Mouse (Mus musculus) midbrain, embryonic 10.5 days (tissue): Measurements from ENCODE around the gene Slc26a3. TPM values are rescaled to one million over a fixed set of nuclear protein-coding genes. Genes with fewer than 3 reads are reported as not detected.

ENCODE experiments used
- DNase-seq: peaks from one replicate; pipeline ENCODE4 v3.0.0-alpha.2; 2017; ENCODE audit warnings: low spot score
- H3K27ac ChIP-seq: fragments of 300-500 bp; sonication (generic); replicated peaks from 2 replicates; pipeline ENCODE4 v1.5.1; 2016; ENCODE audit warnings: mild to moderate bottlenecking
- H3K27me3 ChIP-seq: fragments of 300-500 bp; sonication (generic); 2 replicates; pipeline ENCODE4 v1.6.1; 2016; ENCODE audit warnings: low read depth, mild to moderate bottlenecking; ENCODE audit not compliant: poor library complexity, severe bottlenecking
- H3K36me3 ChIP-seq: fragments of 300-500 bp; sonication (generic); 2 replicates; pipeline ENCODE4 v1.6.1; 2016; ENCODE audit warnings: mild to moderate bottlenecking, moderate library complexity
- H3K4me1 ChIP-seq: fragments of 300-500 bp; sonication (generic); 2 replicates; pipeline ENCODE4 v1.6.1; 2016
- H3K4me3 ChIP-seq: fragments of 300-500 bp; sonication (generic); 2 replicates; pipeline ENCODE4 v1.5.1; 2016; ENCODE audit warnings: mild to moderate bottlenecking, moderate library complexity
- H3K9me3 ChIP-seq: fragments of 300-500 bp; sonication (generic); replicated peaks from 2 replicates; pipeline ENCODE4 v1.6.1; 2016; ENCODE audit warnings: mild to moderate bottlenecking
- WGBS: fragments of 180-500 bp; shearing (Covaris S2); methylation state at CpG from one replicate; pipeline ENCODE4 v1.1.7; 2016; 5-methylcytosine and 5-hydroxymethylcytosine counted together
- polyA plus RNA-seq: library from polyadenylated mRNA; unstranded; fragments of >200 nt; fragmentation: Nextera tagmentation; extraction: Ambion mirVana; gene quantifications from 2 replicates; pipeline ENCODE4 v1.2.1, GENCODE M21; 2016

Slc26a3 gene
- polyA plus RNA-seq, 1 experiment from 2014 or later, result 0.06 TPM

DNA sequence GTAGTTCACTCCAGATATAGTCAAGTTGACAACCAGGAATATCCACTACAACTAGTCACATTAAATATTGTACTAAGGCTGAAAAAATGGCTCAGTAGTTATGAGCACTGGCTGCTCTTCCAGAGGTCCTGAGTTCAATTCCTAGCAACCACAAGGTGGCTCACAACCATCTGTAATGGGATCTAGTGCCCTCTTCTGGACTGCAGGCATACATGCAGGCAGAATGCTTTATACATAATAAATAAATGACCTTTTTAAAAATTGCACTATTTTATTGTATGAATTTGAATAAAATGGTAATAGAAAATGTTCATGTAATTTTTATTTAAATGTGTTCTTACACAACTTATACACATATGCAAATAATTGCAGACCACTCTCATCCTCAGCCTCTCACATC lies 112.5 kb downstream of the Slc26a3 start:
- DNase-seq, result no peak
- H3K9me3 ChIP-seq, result no peaks in the 10 kb centered on the region
- H3K36me3 ChIP-seq, result no peaks in the 10 kb centered on the region
- H3K27me3 ChIP-seq, result no peaks in the 10 kb centered on the region
- no peak overlapping the region for H3K4me3 ChIP-seq
- no peak overlapping the region for H3K27ac ChIP-seq
- peaks cover 17% of the 10 kb centered on the region for H3K4me1 ChIP-seq

DNA sequence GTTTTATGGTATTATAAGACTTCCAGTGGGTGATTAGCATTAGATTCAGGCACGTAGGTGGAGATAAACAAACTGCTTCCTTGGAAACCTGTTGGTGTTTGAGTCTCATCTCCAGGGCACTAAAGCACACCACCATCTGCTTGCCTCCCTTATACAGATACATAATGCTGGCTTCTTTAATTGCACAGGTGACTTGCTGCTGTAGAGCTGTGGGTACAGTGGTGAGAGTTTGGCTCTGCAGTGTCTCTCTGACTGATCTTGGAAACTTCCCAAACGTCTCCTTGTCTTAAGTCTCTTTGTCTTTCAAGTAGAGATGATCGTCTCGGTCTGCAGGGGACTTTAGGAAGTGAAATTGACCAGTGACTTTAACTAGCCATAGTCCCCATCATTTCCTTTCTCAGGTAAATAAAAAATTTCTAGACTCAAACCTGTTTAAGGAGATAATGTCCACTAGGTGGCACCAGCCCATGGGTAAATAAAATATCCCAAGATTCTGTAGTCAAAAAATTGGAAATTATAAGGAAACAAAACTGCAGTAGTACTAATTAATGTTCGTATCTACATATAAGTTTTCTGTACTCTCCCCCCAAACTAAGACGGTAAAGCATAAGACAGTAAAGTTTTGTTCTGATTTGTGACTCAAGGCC lies 117.2 kb downstream of the Slc26a3 start:
- Histone ChIP-seq H3K9me3 (no peaks in the 10 kb centered on the region), H3K4me3 (no peak overlapping the region), H3K27me3 (no peaks in the 10 kb centered on the region), H3K27ac (no peak overlapping the region), H3K36me3 (no peaks in the 10 kb centered on the region), H3K4me1 (no peaks in the 10 kb centered on the region)
- 44% methylated on average over 6 of the region's 6 CpGs for WGBS
- no peak for DNase-seq

DNA sequence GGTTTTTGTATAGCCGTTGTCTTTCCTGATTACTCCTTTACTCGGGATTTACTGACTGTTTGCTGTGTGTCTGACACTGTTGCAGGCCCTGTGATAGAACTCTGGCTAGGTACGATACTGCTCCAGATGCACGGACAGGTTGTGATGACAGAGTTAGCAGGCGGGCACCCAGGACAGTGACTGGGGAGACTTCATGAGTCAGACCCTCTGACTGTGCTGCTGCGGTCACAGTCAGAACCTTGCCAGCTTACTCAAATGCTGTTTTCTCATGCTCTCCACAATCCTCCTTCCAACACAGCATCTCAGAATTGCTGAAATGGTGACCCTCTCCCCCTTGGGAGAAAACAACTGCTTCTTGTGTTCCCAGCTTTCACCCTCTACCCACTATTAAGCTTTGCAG lies 117.8 kb downstream of the Slc26a3 start:
- Histone ChIP-seq H3K4me1 (no peaks in the 10 kb centered on the region), H3K4me3 (no peak overlapping the region), H3K9me3 (no peaks in the 10 kb centered on the region), H3K27me3 (no peaks in the 10 kb centered on the region), H3K27ac (no peak overlapping the region), H3K36me3 (no peaks in the 10 kb centered on the region)
- no peak for DNase-seq
- WGBS, result 83% methylated on average over 6 of the region's 6 CpGs

DNA sequence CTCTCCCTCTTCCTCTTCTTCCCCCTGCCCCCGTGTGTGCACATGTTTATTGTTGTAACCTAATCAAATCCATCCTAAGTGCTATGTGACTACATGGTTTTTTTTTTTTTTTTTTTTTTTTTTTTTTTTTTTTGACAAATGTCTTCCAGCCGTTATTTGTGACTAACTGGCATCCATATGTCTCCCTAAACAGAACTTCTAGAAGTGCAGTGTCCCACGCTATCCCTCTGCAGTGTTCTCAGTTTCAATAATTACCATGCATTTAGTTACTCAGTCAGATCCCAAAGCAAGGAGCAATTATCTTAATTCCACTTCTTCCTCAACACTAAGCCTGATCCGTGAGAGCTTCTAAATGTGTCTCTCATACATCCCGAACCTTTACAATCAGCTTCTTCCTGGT lies 120.5 kb downstream of the Slc26a3 start:
- H3K9me3 ChIP-seq, result no peaks in the 10 kb centered on the region
- no peak for DNase-seq
- WGBS, result 71% methylated on average over 4 of the region's 5 CpGs
- H3K4me1 ChIP-seq, result no peaks in the 10 kb centered on the region
- no peak overlapping the region for H3K27ac ChIP-seq
- no peaks in the 10 kb centered on the region for H3K27me3 ChIP-seq
- no peaks in the 10 kb centered on the region for H3K36me3 ChIP-seq
- H3K4me3 ChIP-seq, result no peak overlapping the region

DNA sequence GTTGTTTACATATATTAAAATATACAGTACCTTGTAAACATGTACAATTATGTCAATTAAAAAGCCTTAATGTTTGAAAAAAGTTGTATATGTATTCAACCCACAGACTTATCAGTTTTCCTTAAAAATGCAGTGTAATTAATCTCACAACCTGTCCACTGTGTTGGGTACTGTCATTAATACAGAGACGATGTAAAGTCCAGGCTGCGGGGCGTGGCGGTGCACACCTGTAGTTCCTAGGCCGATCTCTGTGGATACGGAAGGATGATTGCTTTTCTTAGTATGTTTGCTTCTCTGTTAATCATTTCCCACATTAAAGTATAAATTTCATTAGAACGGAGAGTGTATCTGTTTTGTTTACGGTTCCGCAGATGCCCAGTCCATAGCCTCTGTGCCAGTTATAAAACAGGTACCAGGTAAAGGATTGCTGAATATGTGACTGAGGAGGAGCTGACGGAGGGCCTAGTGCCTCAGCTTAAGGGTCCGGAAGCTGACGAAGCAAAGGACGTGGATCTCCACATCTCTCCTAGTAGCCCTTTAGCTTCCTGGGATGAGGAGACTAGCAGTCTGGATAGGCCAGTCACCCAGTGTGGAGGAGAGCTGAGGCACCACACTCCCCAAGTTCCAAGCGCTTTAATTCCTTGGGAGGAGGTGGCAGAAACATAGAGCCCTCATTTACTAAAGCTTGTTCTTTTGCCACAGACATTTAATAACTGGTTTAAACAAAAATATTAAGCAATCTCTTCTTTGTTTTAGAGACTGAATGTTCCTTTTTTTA lies 122.2 kb downstream of the Slc26a3 start:
- DNase-seq, result no peak
- Histone ChIP-seq H3K36me3 (no peaks in the 10 kb centered on the region), H3K27ac (no peak overlapping the region), H3K4me3 (no peak overlapping the region), H3K27me3 (no peaks in the 10 kb centered on the region), H3K9me3 (no peaks in the 10 kb centered on the region), H3K4me1 (no peaks in the 10 kb centered on the region)
- WGBS, result 92% methylated on average over 14 of the region's 14 CpGs

DNA sequence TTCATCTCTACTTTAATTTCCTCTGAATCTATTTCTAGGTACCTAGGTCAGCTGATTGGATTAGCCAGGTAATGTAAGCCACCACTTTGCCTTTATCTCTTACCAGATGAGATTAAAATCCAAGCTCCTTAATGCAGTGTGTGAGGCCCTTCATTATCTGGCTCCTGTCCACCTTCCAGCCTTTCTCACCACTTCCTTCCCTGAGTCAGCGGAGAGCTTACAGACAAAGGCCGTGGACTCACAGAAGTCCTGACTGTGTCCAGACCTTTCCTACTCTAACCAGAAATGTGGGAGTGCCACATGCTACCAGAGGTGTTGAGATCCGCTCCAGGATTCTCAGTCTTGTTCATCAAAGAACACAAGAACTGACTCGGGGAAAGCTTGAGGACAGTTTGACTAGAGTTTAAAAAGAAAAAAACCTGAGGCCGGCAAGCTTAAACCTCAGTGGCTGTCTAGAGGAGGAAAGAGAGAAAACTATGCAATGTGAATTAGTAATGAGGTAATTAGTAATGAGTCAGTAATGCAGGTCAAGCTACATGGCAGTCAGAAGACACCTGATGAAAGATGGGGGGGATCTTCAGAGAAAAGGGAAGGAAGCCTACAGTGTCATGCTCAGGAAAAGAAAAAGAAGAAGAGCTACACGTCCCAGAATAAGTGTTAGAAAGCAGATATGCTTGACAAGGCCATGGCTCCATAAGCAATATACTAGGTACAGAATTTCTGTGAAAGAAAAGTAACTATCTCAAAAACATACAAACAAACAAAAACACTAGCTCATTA lies 123.2 kb downstream of the Slc26a3 start:
- 85% methylated on average over 6 of the region's 6 CpGs for WGBS
- no peak overlapping the region for H3K4me3 ChIP-seq
- H3K9me3 ChIP-seq, result no peaks in the 10 kb centered on the region
- H3K4me1 ChIP-seq, result no peaks in the 10 kb centered on the region
- DNase-seq, result no peak
- no peaks in the 10 kb centered on the region for H3K27me3 ChIP-seq
- H3K36me3 ChIP-seq, result no peaks in the 10 kb centered on the region
- no peak overlapping the region for H3K27ac ChIP-seq

DNA sequence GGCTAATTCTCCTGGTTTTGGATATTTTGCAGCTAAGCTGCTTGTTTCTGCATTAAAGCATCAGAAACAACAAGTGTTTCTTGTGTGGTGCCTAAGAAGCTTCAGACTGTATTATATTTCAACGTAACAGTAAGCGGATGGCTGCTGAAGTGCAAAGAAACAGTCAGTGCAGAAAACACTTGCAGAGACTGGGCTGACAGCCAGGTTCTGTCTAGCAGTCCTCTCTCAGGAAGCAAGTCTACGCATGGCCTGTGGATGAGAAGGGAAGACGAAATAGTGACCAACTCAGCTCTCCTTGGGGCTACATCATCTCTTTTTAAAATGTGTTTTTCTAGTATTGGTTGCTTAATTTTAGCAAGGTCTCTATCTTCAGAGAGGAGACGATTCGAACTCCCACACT lies 129.4 kb downstream of the Slc26a3 start:
- Histone ChIP-seq H3K27ac (no peak overlapping the region), H3K4me3 (no peak overlapping the region), H3K36me3 (no peaks in the 10 kb centered on the region), H3K9me3 (no peaks in the 10 kb centered on the region; the same call in 1 of the 2 replicates), H3K27me3 (no peaks in the 10 kb centered on the region), H3K4me1 (no peaks in the 10 kb centered on the region)
- 89% methylated on average over 6 of the region's 6 CpGs for WGBS
- DNase-seq, result no peak

DNA sequence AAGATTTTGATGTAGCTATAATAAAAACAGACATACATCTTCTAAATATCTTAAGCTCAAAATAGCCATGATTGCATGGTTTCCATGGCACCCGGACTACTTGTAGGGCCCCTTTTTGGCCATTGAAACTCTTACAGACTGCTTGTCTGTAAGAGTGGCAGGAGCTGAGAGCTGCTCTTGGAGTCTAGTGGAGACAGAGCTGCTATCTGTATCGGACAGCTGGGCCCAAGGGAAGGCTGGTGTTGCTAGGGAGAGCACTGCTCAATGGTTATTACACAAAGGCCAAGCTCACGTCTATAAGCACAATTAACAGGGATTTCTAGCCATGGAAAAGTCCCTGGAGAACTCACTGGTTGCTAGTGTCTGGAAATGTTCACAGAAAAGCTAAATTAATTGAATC lies 130.7 kb downstream of the Slc26a3 start:
- 83% methylated on average over 3 of the region's 3 CpGs for WGBS
- no peak for DNase-seq
- no peaks in the 10 kb centered on the region for H3K36me3 ChIP-seq
- H3K4me1 ChIP-seq, result no peaks in the 10 kb centered on the region
- no peaks in the 10 kb centered on the region for H3K27me3 ChIP-seq
- no peak overlapping the region for H3K27ac ChIP-seq
- no peaks in the 10 kb centered on the region; the same call in 1 of the 2 replicates for H3K9me3 ChIP-seq
- H3K4me3 ChIP-seq, result no peak overlapping the region

Other genes starting within 250 kb of the Slc26a3 start
- gene Gm6993, start 150.1 kb upstream of the Slc26a3 start, polyA plus RNA-seq, result not detected in 2 replicates
- 17.8 and 20.8 TPM in 2 replicates for gene Lamb1, start 125.6 kb upstream of the Slc26a3 start, polyA plus RNA-seq
- 136 and 137 TPM in 2 replicates for gene Dld, start 39.4 kb upstream of the Slc26a3 start, polyA plus RNA-seq
- gene Cbll1, start 108.7 kb downstream of the Slc26a3 start, polyA plus RNA-seq, result 17.5 and 20.1 TPM in 2 replicates
- gene Slc26a4, start 169.1 kb downstream of the Slc26a3 start, polyA plus RNA-seq, result not detected in 2 replicates
- 24.4 and 25.0 TPM in 2 replicates for gene Bcap29, start 243.8 kb downstream of the Slc26a3 start, polyA plus RNA-seq